Mouse (Mus musculus) CH12.LX (cell line): Measurements from ENCODE around the gene Nup188.

Source experiments
- CTCF ChIP-seq, 2 experiments: IDR thresholded peaks in 1 of 2; conservative IDR thresholded peaks in 1 of 2; 2 replicates each; pipeline ENCODE4 v1.5.1; 2011 to 2012; ENCODE audit warnings: low read depth in 2 of 2, low read length in 2 of 2, improper control_type of control experiment in 1 of 2, inconsistent platforms in 1 of 2, mild to moderate bottlenecking in 1 of 2, moderate library complexity in 1 of 2
- EP300 ChIP-seq: IDR thresholded peaks from 2 replicates; pipeline ENCODE4 v1.6.1; 2011; ENCODE audit warnings: low read length, improper control_type of control experiment
- IRF4 ChIP-seq: IDR thresholded peaks from 2 replicates; pipeline ENCODE4 v1.6.1; 2014; ENCODE audit warnings: low read depth, mild to moderate bottlenecking, inconsistent platforms, low read length, improper control_type of control experiment
- KAT2A ChIP-seq: IDR thresholded peaks from 2 replicates; pipeline ENCODE4 v1.6.1; 2012; ENCODE audit warnings: low read length, improper control_type of control experiment, inconsistent platforms; ENCODE audit not compliant: insufficient replicate concordance
- MAFK ChIP-seq: IDR thresholded peaks from 2 replicates; pipeline ENCODE4 v1.6.1; 2011; ENCODE audit warnings: low read length, improper control_type of control experiment; ENCODE audit not compliant: insufficient replicate concordance
- MEF2A ChIP-seq: IDR thresholded peaks from 2 replicates; pipeline ENCODE4 v1.6.1; 2014; ENCODE audit warnings: low read depth, mild to moderate bottlenecking, inconsistent platforms, low read length, improper control_type of control experiment, borderline replicate concordance
- NELFE ChIP-seq: IDR thresholded peaks from 2 replicates; pipeline ENCODE4 v1.6.1; 2011; ENCODE audit warnings: low read depth, low read length, improper control_type of control experiment
- POLR2A ChIP-seq: IDR thresholded peaks from 2 replicates; pipeline ENCODE4 v1.6.1; 2011; ENCODE audit warnings: low read depth, mild to moderate bottlenecking, improper control_type of control experiment, low read length
- TCF12 ChIP-seq: IDR thresholded peaks from 2 replicates; pipeline ENCODE4 v1.6.1; 2014; ENCODE audit warnings: low read depth, mild to moderate bottlenecking, inconsistent platforms, low read length, improper control_type of control experiment
- UBTF ChIP-seq: IDR thresholded peaks from 2 replicates; pipeline ENCODE4 v1.6.1; 2012; ENCODE audit warnings: low read depth, mild to moderate bottlenecking, inconsistent platforms, low read length, improper control_type of control experiment, moderate library complexity
- USF1 ChIP-seq: IDR thresholded peaks from 2 replicates; pipeline ENCODE4 v1.6.1; 2014; ENCODE audit warnings: low read depth, mild to moderate bottlenecking, inconsistent platforms, low read length, improper control_type of control experiment
- ZC3H11A ChIP-seq: IDR thresholded peaks from 2 replicates; pipeline ENCODE4 v1.6.1; 2012; ENCODE audit warnings: low read depth, mild to moderate bottlenecking, inconsistent platforms, low read length, improper control_type of control experiment
- ZNF384 ChIP-seq: IDR thresholded peaks from 2 replicates; pipeline ENCODE4 v1.6.1; 2012; ENCODE audit warnings: low read depth, low read length, improper control_type of control experiment, inconsistent platforms

- TF ChIP-seq IRF4 (no peak), MEF2A (no peak), KAT2A (no peak), NELFE (no peak), USF1 (no peak), CTCF (conservative IDR thresholded peaks at IDR 0.05 in 1 of 2, IDR thresholded peaks at IDR 0.05 in 1 of 2; ENCODE audit: low read depth in 2 of 2, low read length in 2 of 2) (no peak), ZNF384 (no peak), POLR2A (no peak), UBTF (no peak), MAFK (no peak), TCF12 (no peak), EP300 (no peak), ZC3H11A (no peak)
These were observed 63.0 kb downstream of the Nup188 start for GRCm38 (mm10) chr2:30349196-30349595.
